Mouse (Mus musculus) bone marrow, adult 2 months (tissue): Measurements from ENCODE around the gene BC016579.

Experiments used
- CTCF ChIP-seq: fragments of 200-500 bp; IDR thresholded peaks from 2 replicates; pipeline ENCODE4 v1.5.1; 2011; ENCODE audit warnings: low read length, control low read depth; ENCODE audit not compliant: control insufficient read depth, insufficient read depth
- POLR2A ChIP-seq: fragments of 200-500 bp; IDR thresholded peaks from 2 replicates; pipeline ENCODE4 v1.6.1; 2011; ENCODE audit warnings: low read depth, mild to moderate bottlenecking, control low read depth, low read length, borderline replicate concordance; ENCODE audit not compliant: control insufficient read depth

DNA sequence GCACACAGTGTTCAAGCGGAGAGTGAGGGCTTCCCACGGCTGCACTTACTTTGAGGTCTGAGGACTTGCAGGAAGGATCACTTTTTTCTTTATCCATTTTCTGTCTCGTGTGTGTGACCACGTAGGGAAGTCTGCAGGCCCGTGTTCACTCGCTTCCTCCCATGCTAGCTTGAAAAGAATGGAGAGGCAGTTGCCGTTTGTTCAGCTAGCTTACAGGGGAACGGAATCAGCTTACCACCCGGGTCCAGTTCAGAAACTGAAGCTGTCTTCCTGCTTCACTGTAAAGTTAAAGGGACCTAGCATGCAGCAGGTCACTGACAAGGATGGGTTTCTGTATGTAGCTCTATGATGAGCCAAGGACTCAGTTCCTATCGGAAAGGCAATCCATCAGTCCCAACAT lies 39.7 kb upstream of the BC016579 start, which contains the start of gene Tmprss7:
- TF ChIP-seq CTCF = no peak
- no peak for TF ChIP-seq POLR2A
